Mouse (Mus musculus): ENCODE data around the gene Gm10197.

- TF ChIP-seq CTCF (IDR thresholded peaks at IDR 0.05; ENCODE audit: borderline replicate concordance, insufficient read depth, low read depth, low read length) (no peak), POLR2A (IDR thresholded peaks at IDR 0.05; ENCODE audit: borderline replicate concordance, insufficient read depth, low read length) (no peak)
These were observed 34.2 kb upstream of the Gm10197 start for GRCm38 (mm10) chr19:53405810-53406209.

All from cerebellum, adult 2 months (tissue).